Mouse (Mus musculus) kidney, postnatal 4 days (tissue): ENCODE measurements at regions not wholly inside any gene's neighbourhood (a gene's known extent, or its start where the extent isn't known, plus 50 kb on each side); places are given as distances from the start of the nearest gene placed in this dataset.

Experiments used
- DNase-seq, 2 experiments: peaks; one replicate each; pipeline ENCODE4 v3.0.0; 2021; ENCODE audit warnings: mixed read lengths in 2 of 2

DNA sequence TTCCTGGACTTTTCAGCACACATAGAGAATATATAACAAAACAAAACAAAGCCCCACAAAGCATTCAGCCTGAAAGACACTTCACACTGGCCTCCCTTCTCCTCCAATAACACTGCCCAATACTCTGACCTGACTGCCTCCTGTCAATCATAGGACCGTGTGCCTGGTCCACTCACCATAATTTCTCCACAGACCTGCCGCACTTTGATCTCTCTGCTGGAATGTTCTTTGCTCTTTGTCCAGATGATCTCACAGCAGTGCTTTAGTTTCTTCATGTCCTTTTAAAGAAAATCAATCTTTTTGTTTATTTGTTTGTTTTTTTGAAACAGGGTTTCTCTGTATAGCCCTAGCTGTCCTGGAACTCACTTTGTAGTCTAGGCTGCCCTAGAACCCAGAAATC is 1496.0 kb upstream of the Nudt12 start:
- DNase-seq: no peak

DNA sequence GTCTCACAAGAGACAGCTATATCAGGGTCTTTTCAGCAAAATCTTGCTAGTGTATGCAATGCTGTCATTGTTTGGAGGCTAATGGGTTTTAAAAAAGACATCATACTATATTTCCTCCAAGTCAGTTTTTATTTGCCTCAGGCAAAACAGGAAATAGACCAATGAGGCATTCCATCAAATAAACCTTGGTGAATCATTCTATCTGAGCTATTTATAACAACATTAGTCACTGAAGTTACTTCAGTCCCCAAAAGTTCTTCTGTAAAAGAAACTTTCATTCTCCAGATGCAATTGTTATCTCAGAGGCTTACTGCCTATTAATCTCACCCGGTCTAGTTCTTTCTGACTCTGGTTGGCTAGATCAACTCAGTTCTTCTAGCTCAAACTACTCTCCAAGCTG is 1455.7 kb upstream of the Nudt12 start:
- DNase-seq: no peak

DNA sequence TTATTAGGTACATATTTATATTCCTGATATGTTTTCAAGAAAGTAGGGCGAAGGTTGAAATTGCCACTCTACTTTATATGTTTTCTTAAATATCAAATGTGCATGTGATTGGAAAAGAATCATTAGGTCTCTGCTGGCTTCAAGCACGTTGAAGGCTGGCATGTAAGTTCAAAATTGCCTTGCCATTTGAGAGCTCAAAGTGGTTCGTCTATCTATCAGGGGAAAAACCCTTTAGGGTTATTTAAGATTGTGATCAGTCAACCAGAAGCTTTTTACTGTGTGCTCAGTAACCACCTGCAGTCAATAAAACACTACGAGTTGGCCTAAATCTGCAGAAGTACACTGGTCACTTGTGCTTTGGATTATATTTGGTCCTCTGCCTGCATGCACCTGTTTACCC is 1451.9 kb upstream of the Nudt12 start:
- DNase-seq: no peak

DNA sequence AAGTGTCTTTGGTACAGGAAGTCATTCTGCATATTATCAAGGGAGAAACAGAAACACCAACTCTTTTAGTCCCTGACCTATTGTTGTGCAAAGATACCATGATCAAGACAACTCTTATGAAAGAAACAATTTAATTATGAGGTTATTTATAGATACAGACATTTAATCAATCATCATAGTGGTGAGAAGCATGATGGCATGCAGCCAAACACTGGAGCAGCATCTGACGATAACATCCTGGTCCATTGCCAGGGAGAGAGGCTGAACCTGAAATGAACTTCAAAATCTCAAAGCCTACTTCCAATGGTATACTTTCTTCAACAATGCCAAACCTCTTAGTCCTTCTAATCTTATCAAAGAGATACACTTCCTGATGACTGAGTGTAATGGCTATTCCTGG is 1439.7 kb upstream of the Nudt12 start:
- peak in 1 of 2 experiments; percentile 1 for DNase-seq

- DNase-seq: no peak
Observed at GRCm38 (mm10) chr17:60423570-60423969, 1410.4 kb upstream of the Nudt12 start.
